Mouse (Mus musculus) CH12.LX (cell line): ENCODE data around the gene Gm20498. TPM values are rescaled to one million over a fixed set of nuclear protein-coding genes. Genes with fewer than 3 reads are reported as not detected.

Source experiments
- DNase-seq: peaks from one replicate; pipeline ENCODE4 v3.0.0-alpha.2; 2013; ENCODE audit errors: extremely low read depth
- H3K27ac ChIP-seq: 2 replicates; pipeline ENCODE4 v1.5.1; 2012; ENCODE audit warnings: low read depth, mild to moderate bottlenecking, control low read depth, moderate library complexity; ENCODE audit not compliant: insufficient read depth
- H3K27me3 ChIP-seq: replicated peaks from 2 replicates; pipeline ENCODE3; 2012; ENCODE audit warnings: inconsistent platforms
- H3K36me3 ChIP-seq, 2 experiments: replicated peaks in 1 of 2; 2 replicates each; pipeline versions ENCODE3 to v1.6.1; 2012; ENCODE audit warnings: inconsistent platforms in 1 of 2, low read length in 1 of 2, mild to moderate bottlenecking in 1 of 2, mixed read lengths in 1 of 2, moderate library complexity in 1 of 2; ENCODE audit not compliant: control insufficient read depth in 1 of 2, insufficient read depth in 1 of 2
- H3K4me1 ChIP-seq, 2 experiments: 2 replicates each; pipeline ENCODE4 v1.6.1; 2012; ENCODE audit warnings: inconsistent platforms in 1 of 2, moderate library complexity in 1 of 2; ENCODE audit not compliant: insufficient read depth in 2 of 2, control insufficient read depth in 1 of 2
- H3K4me2 ChIP-seq: 2 replicates; pipeline ENCODE4 v1.6.1; 2012; ENCODE audit warnings: low read depth, mild to moderate bottlenecking, control low read depth; ENCODE audit not compliant: poor library complexity, insufficient read depth, severe bottlenecking
- H3K4me3 ChIP-seq, 3 experiments: fragments of 150-350 bp in 1 of 3; sonication (generic) in 1 of 3; replicated peaks in 1 of 3; 2 replicates each; pipeline versions ENCODE3 to v1.5.1; 2011 to 2012; ENCODE audit warnings: low read depth in 2 of 3, low read length in 2 of 3, mild to moderate bottlenecking in 2 of 3, moderate library complexity in 2 of 3, control low read depth in 1 of 3, improper control_type of control experiment in 1 of 3, inconsistent platforms in 1 of 3, mixed read lengths in 1 of 3; ENCODE audit not compliant: poor library complexity in 1 of 3
- H3K79me2 ChIP-seq: replicated peaks from 2 replicates; pipeline ENCODE4 v1.6.1; 2012; ENCODE audit warnings: mild to moderate bottlenecking, moderate library complexity; ENCODE audit not compliant: control insufficient read depth, poor library complexity, insufficient read depth, severe bottlenecking; ENCODE audit errors: extremely low read depth
- H3K9ac ChIP-seq: 2 replicates; pipeline ENCODE4 v1.6.1; 2012; ENCODE audit warnings: low read depth, mild to moderate bottlenecking, control low read depth, moderate library complexity; ENCODE audit not compliant: insufficient read depth
- H3K9me3 ChIP-seq: replicated peaks from 2 replicates; pipeline ENCODE3; 2012; ENCODE audit warnings: low read length, inconsistent platforms, mixed read lengths
- BHLHE40 ChIP-seq: IDR thresholded peaks from 2 replicates; pipeline ENCODE4 v1.6.1; 2011; ENCODE audit warnings: mild to moderate bottlenecking, low read depth, low read length, improper control_type of control experiment
- CTCF ChIP-seq, 2 experiments: IDR thresholded peaks in 1 of 2; conservative IDR thresholded peaks in 1 of 2; 2 replicates each; pipeline ENCODE4 v1.5.1; 2011 to 2012; ENCODE audit warnings: low read depth in 2 of 2, low read length in 2 of 2, improper control_type of control experiment in 1 of 2, inconsistent platforms in 1 of 2, mild to moderate bottlenecking in 1 of 2, moderate library complexity in 1 of 2
- E2F4 ChIP-seq: IDR thresholded peaks from 2 replicates; pipeline ENCODE4 v1.6.1; 2011; ENCODE audit warnings: low read depth, low read length, improper control_type of control experiment; ENCODE audit not compliant: insufficient replicate concordance
- ELF1 ChIP-seq: IDR thresholded peaks from 2 replicates; pipeline ENCODE4 v1.6.1; 2014; ENCODE audit warnings: low read depth, mild to moderate bottlenecking, inconsistent platforms, low read length, improper control_type of control experiment
- EP300 ChIP-seq: IDR thresholded peaks from 2 replicates; pipeline ENCODE4 v1.6.1; 2011; ENCODE audit warnings: low read length, improper control_type of control experiment
- HCFC1 ChIP-seq: IDR thresholded peaks from 2 replicates; pipeline ENCODE4 v1.6.1; 2012; ENCODE audit warnings: low read depth, mild to moderate bottlenecking, inconsistent platforms, low read length, improper control_type of control experiment
- KAT2A ChIP-seq: IDR thresholded peaks from 2 replicates; pipeline ENCODE4 v1.6.1; 2012; ENCODE audit warnings: low read length, improper control_type of control experiment, inconsistent platforms; ENCODE audit not compliant: insufficient replicate concordance
- MAFK ChIP-seq: IDR thresholded peaks from 2 replicates; pipeline ENCODE4 v1.6.1; 2011; ENCODE audit warnings: low read length, improper control_type of control experiment; ENCODE audit not compliant: insufficient replicate concordance
- MAX ChIP-seq: IDR thresholded peaks from 2 replicates; pipeline ENCODE4 v1.6.1; 2011; ENCODE audit warnings: low read length, improper control_type of control experiment
- MEF2A ChIP-seq: IDR thresholded peaks from 2 replicates; pipeline ENCODE4 v1.6.1; 2014; ENCODE audit warnings: low read depth, mild to moderate bottlenecking, inconsistent platforms, low read length, improper control_type of control experiment, borderline replicate concordance
- MXI1 ChIP-seq: IDR thresholded peaks from 2 replicates; pipeline ENCODE4 v1.6.1; 2011; ENCODE audit warnings: mild to moderate bottlenecking, low read depth, low read length, improper control_type of control experiment
- MYC ChIP-seq: IDR thresholded peaks from 2 replicates; pipeline ENCODE4 v1.6.1; 2011; ENCODE audit warnings: low read depth, mild to moderate bottlenecking, improper control_type of control experiment, low read length
- NELFE ChIP-seq: IDR thresholded peaks from 2 replicates; pipeline ENCODE4 v1.6.1; 2011; ENCODE audit warnings: low read depth, low read length, improper control_type of control experiment
- NRF1 ChIP-seq: IDR thresholded peaks from 2 replicates; pipeline ENCODE4 v1.6.1; 2014; ENCODE audit warnings: low read depth, mild to moderate bottlenecking, inconsistent platforms, low read length, improper control_type of control experiment, moderate library complexity
- POLR2A ChIP-seq: IDR thresholded peaks from 2 replicates; pipeline ENCODE4 v1.6.1; 2011; ENCODE audit warnings: low read depth, mild to moderate bottlenecking, improper control_type of control experiment, low read length
- TCF12 ChIP-seq: IDR thresholded peaks from 2 replicates; pipeline ENCODE4 v1.6.1; 2014; ENCODE audit warnings: low read depth, mild to moderate bottlenecking, inconsistent platforms, low read length, improper control_type of control experiment
- USF2 ChIP-seq: conservative IDR thresholded peaks from 2 replicates; pipeline ENCODE4 v1.6.1; 2011; ENCODE audit warnings: low read depth, low read length, improper control_type of control experiment
- ZC3H11A ChIP-seq: IDR thresholded peaks from 2 replicates; pipeline ENCODE4 v1.6.1; 2012; ENCODE audit warnings: low read depth, mild to moderate bottlenecking, inconsistent platforms, low read length, improper control_type of control experiment
- ZKSCAN1 ChIP-seq: IDR thresholded peaks from 2 replicates; pipeline ENCODE4 v1.6.1; 2012; ENCODE audit warnings: low read depth, inconsistent platforms, low read length, improper control_type of control experiment, borderline replicate concordance
- ZMIZ1 ChIP-seq: IDR thresholded peaks from 2 replicates; pipeline ENCODE4 v1.6.1; 2012; ENCODE audit warnings: low read depth, mild to moderate bottlenecking, inconsistent platforms, low read length, improper control_type of control experiment
- ZNF384 ChIP-seq: IDR thresholded peaks from 2 replicates; pipeline ENCODE4 v1.6.1; 2012; ENCODE audit warnings: low read depth, low read length, improper control_type of control experiment, inconsistent platforms
- dilution Hi-C: fragments of 300-500 bp; cut with MboI; formaldehyde crosslinking; loops from 2 replicates; pipeline ENCODE4 v1.14.3; 2020; ENCODE audit warnings: low sequenced_read_pairs; ENCODE audit not compliant: extremely low pct_unique_long_range_greater_than_20kb, extremely low pct_ligation_motif_present
- in situ Hi-C: fragments of 300-500 bp; cut with MboI; formaldehyde crosslinking; loops from 3 replicates; pipeline ENCODE4 v1.14.3; 2019; ENCODE audit warnings: low sequenced_read_pairs, low pct_ligation_motif_present, low pct_unique_long_range_greater_than_20kb, mixed read lengths
- polyA plus RNA-seq: library from polyadenylated mRNA; unstranded; fragments of >175 nt; gene quantifications from 2 replicates; pipeline ENCODE4 v1.2.1, GENCODE M21; 2012; ENCODE audit warnings: low read depth; ENCODE audit not compliant: insufficient read length
- total RNA-seq, 2 experiments: library from RNA; depleted of rRNA; stranded (reverse); fragments of 300-350 nt in 1 of 2; fragments of >200 nt in 1 of 2; gene quantifications; 2 replicates each; pipeline ENCODE4 v1.2.3; 2012 to 2014

Gm20498 gene
- total and polyA plus RNA-seq, 3 experiments: 25.7 to 52.2 (median 32.6) TPM

DNA sequence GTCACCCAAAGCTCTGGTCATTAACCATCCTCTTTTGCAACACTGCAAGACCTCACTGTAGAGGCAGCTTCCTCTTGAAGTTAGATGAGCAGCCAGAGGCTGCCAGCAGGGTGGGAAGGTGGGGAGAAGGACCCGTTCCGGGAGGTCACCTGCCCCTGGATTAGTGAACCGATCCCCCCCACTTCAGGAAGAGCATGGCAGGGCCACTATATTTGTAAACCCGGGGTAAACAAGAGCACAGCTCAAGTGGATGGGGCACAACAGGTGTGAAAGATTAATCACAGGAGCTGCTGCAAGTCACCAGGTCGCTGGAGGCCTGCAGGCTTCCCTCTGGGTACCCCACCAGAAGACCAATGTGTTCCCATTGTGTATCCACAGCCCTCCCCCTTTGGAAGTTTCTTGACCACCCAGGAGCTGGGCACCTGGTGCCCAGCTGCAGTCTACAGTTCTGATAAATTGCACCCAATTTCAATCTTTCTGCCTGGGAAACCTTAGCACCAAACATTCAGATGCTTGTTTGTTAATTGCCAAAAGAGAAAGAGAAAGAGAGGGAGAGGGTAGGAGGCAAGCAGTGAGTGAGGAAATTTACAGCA is 201.6 kb downstream of the Gm20498 start:
- no peaks in the 10 kb centered on the region for H3K9me3 ChIP-seq
- dilution Hi-C loops: no loop called here
- no peak overlapping the region for H3K9ac ChIP-seq
- H3K79me2 ChIP-seq: no peaks in the 10 kb centered on the region
- H3K4me2 ChIP-seq: no peak overlapping the region
- H3K4me3 ChIP-seq: no peak overlapping the region
- no peak for DNase-seq
- peaks cover 2% of the 10 kb centered on the region for H3K27me3 ChIP-seq
- no peak overlapping the region for H3K27ac ChIP-seq
- H3K4me1 ChIP-seq: no peaks in the 10 kb centered on the region
- no peaks in the 10 kb centered on the region for H3K36me3 ChIP-seq
- no peak for TF ChIP-seq ZMIZ1
- no peak for TF ChIP-seq EP300
- no peak for TF ChIP-seq HCFC1
- no peak for TF ChIP-seq NELFE
- TF ChIP-seq MXI1: no peak
- no peak for TF ChIP-seq ZNF384
- TF ChIP-seq MYC: no peak
- no peak for TF ChIP-seq NRF1
- no peak for TF ChIP-seq CTCF (conservative IDR thresholded peaks at IDR 0.05 in 1 of 2, IDR thresholded peaks at IDR 0.05 in 1 of 2; ENCODE audit: low read depth in 2 of 2, low read length in 2 of 2)
- TF ChIP-seq TCF12: no peak
- TF ChIP-seq POLR2A: no peak
- TF ChIP-seq ZKSCAN1: no peak
- no peak for TF ChIP-seq USF2
- no peak for TF ChIP-seq MAX
- no peak for TF ChIP-seq MEF2A
- TF ChIP-seq KAT2A: no peak
- no peak for TF ChIP-seq ZC3H11A
- TF ChIP-seq E2F4: no peak
- in situ Hi-C loops: no loop called here

DNA sequence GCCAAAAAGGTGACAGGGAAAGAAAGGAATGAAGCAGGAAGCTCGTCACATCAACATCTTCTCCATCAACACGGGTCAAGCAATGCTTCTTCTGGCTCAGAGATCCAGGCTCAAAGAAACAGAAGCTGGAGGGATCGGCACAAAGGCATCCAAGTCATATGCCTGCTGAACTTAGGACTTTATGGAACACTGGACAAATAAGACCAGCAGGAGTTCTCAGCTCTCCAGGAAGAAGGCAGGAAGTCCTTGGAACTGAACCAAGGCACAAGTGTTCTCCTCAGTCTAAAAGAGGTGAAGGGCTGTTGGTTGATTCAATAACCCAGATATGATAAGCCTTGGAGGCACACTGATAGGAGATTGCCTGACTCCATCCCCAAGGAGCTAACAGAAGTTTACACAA is 207.7 kb downstream of the Gm20498 start:
- Histone ChIP-seq H3K79me2 (no peaks in the 10 kb centered on the region), H3K4me3 (no peak overlapping the region), H3K27ac (no peak overlapping the region), H3K9me3 (no peaks in the 10 kb centered on the region), H3K27me3 (peaks cover 2% of the 10 kb centered on the region), H3K36me3 (no peaks in the 10 kb centered on the region), H3K4me1 (peaks cover 0 to 6% of the 10 kb centered on the region in 2 experiments; a peak in 1 of 4 replicates), H3K9ac (no peak overlapping the region), H3K4me2 (no peak overlapping the region)
- TF ChIP-seq ZC3H11A: no peak
- no peak for TF ChIP-seq MAFK
- TF ChIP-seq BHLHE40: no peak
- no peak for TF ChIP-seq EP300
- TF ChIP-seq ZKSCAN1: no peak
- no peak for TF ChIP-seq ELF1
- no peak for TF ChIP-seq KAT2A
- in situ Hi-C loops: no loop called here
- dilution Hi-C loops: no loop called here
- DNase-seq: no peak
